17 mouse cellular contexts compared by ENCODE assay signal in genomic region chr17:67706372-67706771, GRCm38 (mm10). TPM values are rescaled to one million over a fixed set of nuclear protein-coding genes. Genes with fewer than 3 reads are reported as not detected.
"Had no signal": no experiment of that assay in that cellular context is flagged by ENCODE, and none has a peak within 500 bp of the region (broad histone marks: within the 10 kb centered on the region; RNA-seq: fewer than 3 reads in every experiment).

No protein-coding gene starts in this region.

- ATAC-seq: liver, embryonic 12.5 days; midbrain, embryonic 15.5 days had no signal

- H3K4me1 ChIP-seq: liver, embryonic 12.5 days; megakaryocyte, embryonic 14.5 days had no signal

- H3K9me3 ChIP-seq: kidney, embryonic 15.5 days; limb, embryonic 15.5 days; liver, embryonic 12.5 days; midbrain, embryonic 15.5 days had no signal

- H3K9ac ChIP-seq: kidney, embryonic 15.5 days; limb, embryonic 15.5 days; liver, embryonic 12.5 days; lung, embryonic 14.5 days; midbrain, embryonic 15.5 days had no signal

- H3K27me3 ChIP-seq: kidney, embryonic 15.5 days; limb, embryonic 15.5 days; liver, embryonic 12.5 days; megakaryocyte, embryonic 14.5 days; midbrain, embryonic 15.5 days had no signal

- H3K27ac ChIP-seq: kidney, embryonic 15.5 days; liver, embryonic 12.5 days; macrophage; midbrain, embryonic 15.5 days had no signal

- DNase-seq: kidney, adult 18-20 months; kidney, postnatal 25 days; layer of hippocampus, postnatal 36 days; lung, embryonic 14.5 days; lung, postnatal 10 days; right cerebral cortex, postnatal 14 days; thymus, adult 18-20 months; thymus, postnatal 14 days had no signal

- H3K4me2 ChIP-seq: kidney, embryonic 15.5 days; limb, embryonic 15.5 days; liver, embryonic 12.5 days; lung, embryonic 14.5 days; midbrain, embryonic 11.5 days; midbrain, embryonic 15.5 days had no signal

- H3K36me3 ChIP-seq: kidney, embryonic 15.5 days; limb, embryonic 15.5 days; liver, embryonic 12.5 days; midbrain, embryonic 15.5 days had no signal

- H3K4me3 ChIP-seq: kidney, embryonic 15.5 days; limb, embryonic 15.5 days; liver, embryonic 12.5 days; megakaryocyte, embryonic 14.5 days; midbrain, embryonic 15.5 days had no signal

RNA-seq across cellular contexts. Expression of gene Lama1, which starts 9.3 kb away (rescaled TPM):
- total RNA-seq: monocyte, adult 5-6 weeks; neutrophil, adult 5-6 weeks had no signal
- polyA plus RNA-seq: macrophage had no signal
